Mouse (Mus musculus): ENCODE results near the gene Chad.

DNA sequence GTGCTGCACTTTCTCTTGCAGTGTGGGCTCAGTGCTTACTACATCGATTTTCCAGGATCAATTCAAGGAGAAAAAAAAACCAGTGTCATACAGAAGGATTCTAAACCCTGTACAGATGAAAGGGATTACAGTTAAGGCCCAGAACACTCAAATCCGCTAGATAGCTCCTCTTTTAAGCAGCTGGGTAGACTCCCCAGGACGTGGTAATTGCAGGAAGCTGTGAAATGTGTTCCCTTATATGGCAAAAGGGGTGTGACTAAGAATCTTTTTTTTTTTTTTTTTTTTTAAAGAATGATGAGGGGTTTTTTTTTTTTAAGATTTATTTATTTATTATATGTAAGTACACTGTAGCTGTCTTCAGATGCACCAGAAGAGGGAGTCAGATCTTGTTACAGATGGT is 36.0 kb upstream of the Chad start:
- no peak for TF ChIP-seq POLR2A (IDR thresholded peaks at IDR 0.05; ENCODE audit: insufficient read length, low read depth)
- no peak for TF ChIP-seq MYOG (IDR thresholded peaks at IDR 0.05; ENCODE audit: control insufficient read depth in 1 of 3, insufficient read depth in 1 of 3, insufficient read length in 2 of 3, low read depth in 2 of 3)
- TF ChIP-seq POLR2AphosphoS2 (IDR thresholded peaks at IDR 0.05; ENCODE audit: insufficient read length, low read depth) = no peak
- no peak for TF ChIP-seq USF1 (IDR thresholded peaks at IDR 0.05; ENCODE audit: low read depth)

Data from myocyte (in vitro differentiated cells).